Mouse (Mus musculus) embryo, embryonic 11.5 days (tissue): ENCODE measurements around the gene Slc22a3.

Experiments
- DNase-seq: peaks from one replicate; pipeline ENCODE4 v3.0.0-alpha.2; 2012; ENCODE audit warnings: low read depth, low spot score

The Slc22a3 gene

GRCm38 (mm10) chr17:12403420-12403819 lies 104.1 kb downstream of the Slc22a3 start:
- DNase-seq: no peak

- DNase-seq: no peak
These were observed 111.3 kb downstream of the Slc22a3 start for GRCm38 (mm10) chr17:12396163-12396677.

GRCm38 (mm10) chr17:12388239-12388638 lies 119.3 kb downstream of the Slc22a3 start:
- no peak for DNase-seq

GRCm38 (mm10) chr17:12387781-12388180 lies 119.7 kb downstream of the Slc22a3 start:
- DNase-seq: no peak

- no peak for DNase-seq
These were observed 122.3 kb downstream of the Slc22a3 start for GRCm38 (mm10) chr17:12385049-12385794.

- DNase-seq: no peak
These were observed 125.0 kb downstream of the Slc22a3 start for GRCm38 (mm10) chr17:12382531-12382930.

GRCm38 (mm10) chr17:12381579-12381978 lies 125.9 kb downstream of the Slc22a3 start:
- no peak for DNase-seq

GRCm38 (mm10) chr17:12380287-12380686 lies 127.2 kb downstream of the Slc22a3 start:
- DNase-seq: no peak

GRCm38 (mm10) chr17:12377981-12378705 lies 129.4 kb downstream of the Slc22a3 start, which contains the start of gene Plg:
Gene Plg, plus strand, starts transcription at chr17:12378608.
- no peak for DNase-seq

GRCm38 (mm10) chr17:12373601-12374144 lies 133.8 kb downstream of the Slc22a3 start:
- no peak for DNase-seq

- DNase-seq: peak; percentile 65
These were observed 135.5 kb downstream of the Slc22a3 start for GRCm38 (mm10) chr17:12372021-12372420.

GRCm38 (mm10) chr17:12371310-12371925 lies 136.1 kb downstream of the Slc22a3 start:
- no peak for DNase-seq

GRCm38 (mm10) chr17:12370289-12370688 lies 137.2 kb downstream of the Slc22a3 start:
- no peak for DNase-seq

GRCm38 (mm10) chr17:12369393-12369792 lies 138.1 kb downstream of the Slc22a3 start:
- DNase-seq: no peak
